Mouse (Mus musculus) neural tube, embryonic 15.5 days (tissue): ENCODE results near the gene Rreb1. TPM values are rescaled to one million over a fixed set of nuclear protein-coding genes. Genes with fewer than 3 reads are reported as not detected.

ENCODE experiments used
- ATAC-seq: fragments of 200-750 bp; cut with Nextera tagmentation; 2 replicates; pipeline ENCODE4 v1.8.0; 2017; ENCODE audit warnings: mild to moderate bottlenecking, moderate TSS enrichment, moderate library complexity; ENCODE audit not compliant: low FRiP score
- H3K27ac ChIP-seq: fragments of 300-500 bp; sonication (generic); replicated peaks from 2 replicates; pipeline ENCODE4 v1.5.1; 2015; ENCODE audit warnings: mild to moderate bottlenecking, inconsistent platforms
- H3K27me3 ChIP-seq: fragments of 300-500 bp; sonication (generic); replicated peaks from 2 replicates; pipeline ENCODE4 v1.6.1; 2015; ENCODE audit warnings: inconsistent platforms
- H3K36me3 ChIP-seq: fragments of 300-500 bp; sonication (generic); 2 replicates; pipeline ENCODE4 v1.6.1; 2015; ENCODE audit warnings: inconsistent platforms
- H3K4me1 ChIP-seq: fragments of 300-500 bp; sonication (generic); 2 replicates; pipeline ENCODE4 v1.6.1; 2015; ENCODE audit warnings: inconsistent platforms
- H3K4me2 ChIP-seq: fragments of 300-500 bp; sonication (generic); 2 replicates; pipeline ENCODE4 v1.6.1; 2015; ENCODE audit warnings: inconsistent platforms, mild to moderate bottlenecking, moderate library complexity
- H3K4me3 ChIP-seq: fragments of 300-500 bp; sonication (generic); replicated peaks from 2 replicates; pipeline ENCODE4 v1.5.1; 2015; ENCODE audit warnings: mild to moderate bottlenecking, inconsistent platforms
- H3K9ac ChIP-seq: fragments of 300-500 bp; sonication (generic); replicated peaks from 2 replicates; pipeline ENCODE4 v1.6.1; 2015; ENCODE audit warnings: mild to moderate bottlenecking, inconsistent platforms
- H3K9me3 ChIP-seq: fragments of 300-500 bp; sonication (generic); replicated peaks from 2 replicates; pipeline ENCODE4 v1.6.1; 2016; ENCODE audit warnings: inconsistent platforms
- WGBS: fragments of 180-500 bp; shearing (Covaris S2); methylation state at CpG from one replicate; pipeline ENCODE4 v1.1.7; 2015; ENCODE audit warnings: mixed read lengths; 5-methylcytosine and 5-hydroxymethylcytosine counted together
- polyA plus RNA-seq: library from polyadenylated mRNA; unstranded; fragments of >200 nt; fragmentation: Nextera tagmentation; extraction: Ambion mirVana; gene quantifications from 2 replicates; pipeline ENCODE4 v1.2.1, GENCODE M21; 2015

Rreb1 gene
- 3.0 and 3.8 TPM in 2 replicates for polyA plus RNA-seq

GRCm38 (mm10) chr13:37778147-37778593, at the start of gene Rreb1:
Rreb1 (plus strand) TSS chr13:37778400.
- Histone ChIP-seq H3K9ac (peak within 1 kb of the TSS; percentile 53), H3K36me3 (no peaks in the 10 kb centered on the region), H3K27me3 (peaks cover 28% of the 10 kb centered on the region), H3K4me1 (peaks cover 23% of the 10 kb centered on the region), H3K27ac (no peak within 1 kb of the TSS), H3K4me3 (peak within 1 kb of the TSS; percentile 51), H3K4me2 (peak within 1 kb of the TSS; percentile 100), H3K9me3 (no peaks in the 10 kb centered on the region)
- ATAC-seq, result peak; percentile 57; the same call in 1 of the 2 replicates
- under 1% methylated on average over 30 of the region's 37 CpGs for WGBS

DNA sequence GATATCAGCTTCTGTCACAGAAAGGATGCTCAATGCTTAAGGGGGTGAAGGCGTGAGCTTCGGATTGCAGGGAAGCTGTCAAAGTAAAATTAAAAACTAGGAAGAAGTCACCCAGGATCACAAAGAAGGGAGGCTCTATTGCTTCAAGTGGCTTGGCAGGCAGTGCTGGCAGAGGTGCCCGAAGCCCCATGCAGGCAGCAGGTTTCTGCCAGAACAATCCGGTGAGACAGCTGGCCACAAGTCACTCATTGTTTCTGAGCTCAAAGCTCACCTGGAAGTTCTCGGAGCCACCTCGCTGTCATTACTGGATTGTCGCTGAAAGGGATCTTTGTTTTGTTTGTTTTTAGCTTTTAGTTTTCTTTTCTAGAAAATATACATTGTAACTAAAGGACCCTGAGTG, 49.6 kb upstream of the Rreb1 start:
- H3K27ac ChIP-seq, result no peak overlapping the region
- WGBS, result 87% methylated on average over 7 of the region's 7 CpGs
- H3K4me2 ChIP-seq, result no peak overlapping the region
- H3K36me3 ChIP-seq, result no peaks in the 10 kb centered on the region
- no peaks in the 10 kb centered on the region for H3K9me3 ChIP-seq
- no peaks in the 10 kb centered on the region for H3K4me1 ChIP-seq
- H3K27me3 ChIP-seq, result no peaks in the 10 kb centered on the region
- no peak overlapping the region for H3K4me3 ChIP-seq
- no peak for ATAC-seq
- no peak overlapping the region for H3K9ac ChIP-seq

DNA sequence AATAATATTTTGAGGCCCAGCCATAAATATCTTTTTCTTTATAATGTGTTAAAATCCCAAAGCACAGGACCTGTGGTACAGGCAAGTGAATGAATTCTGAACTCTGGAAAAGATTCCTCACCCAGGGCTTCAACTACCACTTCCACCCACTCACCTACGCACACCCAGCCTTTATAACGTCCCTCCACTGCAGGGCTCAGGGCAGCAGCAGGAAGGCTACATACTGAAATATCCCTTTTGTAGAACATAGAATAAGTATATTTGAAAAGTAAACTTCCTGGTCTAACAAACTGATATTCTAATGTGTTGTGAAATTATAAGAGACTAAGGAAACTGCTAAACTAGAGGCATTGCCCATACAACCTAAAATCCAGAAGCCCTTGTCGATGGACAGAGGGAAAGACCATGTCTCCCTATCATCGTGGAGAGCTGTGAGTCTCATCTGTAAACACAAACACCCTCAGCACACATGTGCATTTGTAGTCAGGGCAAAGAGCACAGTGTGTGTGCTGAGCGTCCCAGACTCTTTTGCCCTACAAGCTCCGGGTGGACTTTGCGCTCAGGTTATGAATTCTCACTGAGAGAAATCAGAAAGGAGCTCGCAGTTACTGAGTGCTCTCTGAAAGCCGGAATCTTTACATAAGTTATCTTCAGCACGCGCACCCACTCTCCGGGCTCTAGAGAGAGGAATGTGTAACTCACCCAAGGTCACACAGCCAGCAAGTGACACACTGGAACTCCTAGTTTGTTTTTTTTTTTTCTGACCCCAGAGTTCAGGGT, 46.1 kb upstream of the Rreb1 start:
- no peak overlapping the region for H3K4me3 ChIP-seq
- ATAC-seq, result no peak

GRCm38 (mm10) chr13:37734501-37734900, 43.7 kb upstream of the Rreb1 start:
- no peak overlapping the region for H3K9ac ChIP-seq
- H3K4me3 ChIP-seq, result no peak overlapping the region
- no peak overlapping the region for H3K4me2 ChIP-seq
- 93% methylated on average over 11 of the region's 11 CpGs for WGBS
- no peak for ATAC-seq
- no peaks in the 10 kb centered on the region for H3K27me3 ChIP-seq
- no peaks in the 10 kb centered on the region for H3K4me1 ChIP-seq
- no peak overlapping the region for H3K27ac ChIP-seq
- H3K36me3 ChIP-seq, result no peaks in the 10 kb centered on the region
- no peaks in the 10 kb centered on the region for H3K9me3 ChIP-seq

More for the DNA sequence above, 46.1 kb upstream of the Rreb1 start:
- no peaks in the 10 kb centered on the region for H3K27me3 ChIP-seq
- H3K36me3 ChIP-seq, result no peaks in the 10 kb centered on the region
- no peak overlapping the region for H3K27ac ChIP-seq
- H3K9ac ChIP-seq, result no peak overlapping the region
- no peak overlapping the region for H3K4me2 ChIP-seq
- 89% methylated on average over 12 of the region's 12 CpGs for whole genome bisulfite sequencing
- no peaks in the 10 kb centered on the region for H3K4me1 ChIP-seq
- no peaks in the 10 kb centered on the region for H3K9me3 ChIP-seq

DNA sequence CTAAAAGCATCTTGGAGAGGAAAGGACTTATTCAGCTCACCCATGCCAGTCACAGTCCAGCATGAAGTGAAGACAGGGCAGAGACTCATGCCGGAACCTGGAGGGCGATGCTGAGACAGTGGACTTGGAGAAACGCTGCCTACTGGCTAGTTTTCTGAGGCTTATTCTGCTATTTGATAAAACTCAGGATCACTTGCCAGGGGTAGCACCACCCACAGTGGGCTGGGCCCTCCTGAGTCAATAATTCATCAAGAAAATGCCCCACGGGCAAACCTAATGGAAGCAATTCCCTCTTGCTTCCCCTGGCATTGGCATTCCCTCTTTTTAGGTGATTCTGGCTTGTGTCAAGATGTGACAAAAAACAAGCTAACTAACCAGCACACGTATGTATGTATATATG, 38.1 kb upstream of the Rreb1 start:
- H3K4me1 ChIP-seq, result no peaks in the 10 kb centered on the region
- no peaks in the 10 kb centered on the region for H3K9me3 ChIP-seq
- H3K36me3 ChIP-seq, result no peaks in the 10 kb centered on the region
- no peaks in the 10 kb centered on the region for H3K27me3 ChIP-seq
- H3K4me3 ChIP-seq, result no peak overlapping the region
- no peak overlapping the region for H3K4me2 ChIP-seq
- H3K27ac ChIP-seq, result no peak overlapping the region
- H3K9ac ChIP-seq, result no peak overlapping the region
- 83% methylated on average over 5 of the region's 5 CpGs for WGBS
- no peak for ATAC-seq

DNA sequence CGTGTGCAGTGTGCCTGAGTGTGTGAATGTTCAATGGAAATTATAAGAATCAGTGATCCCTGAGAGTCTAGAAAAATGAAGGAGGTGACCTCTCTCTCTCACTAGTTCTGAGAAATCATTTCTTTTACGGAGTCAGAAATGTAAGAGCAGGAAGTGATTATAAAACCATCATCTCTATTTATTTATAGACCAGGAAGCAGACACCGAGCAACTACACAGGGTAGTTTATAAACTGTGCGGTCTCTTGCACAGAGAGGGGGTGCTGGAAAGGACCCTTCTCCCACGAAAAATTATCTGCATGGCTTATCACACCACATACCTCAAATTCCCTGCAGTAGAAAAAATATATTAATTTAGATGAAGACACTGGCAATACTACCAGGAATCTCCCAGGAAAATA, 37.4 kb upstream of the Rreb1 start:
- Histone ChIP-seq H3K9me3 (no peaks in the 10 kb centered on the region), H3K9ac (no peak overlapping the region), H3K4me1 (no peaks in the 10 kb centered on the region), H3K27ac (no peak overlapping the region), H3K27me3 (no peaks in the 10 kb centered on the region), H3K4me3 (no peak overlapping the region), H3K36me3 (no peaks in the 10 kb centered on the region), H3K4me2 (no peak overlapping the region)
- ATAC-seq, result no peak
- WGBS, result 69% methylated on average over 5 of the region's 5 CpGs

GRCm38 (mm10) chr13:37742248-37742647, 36.0 kb upstream of the Rreb1 start:
- Histone ChIP-seq H3K9ac (no peak overlapping the region), H3K36me3 (no peaks in the 10 kb centered on the region), H3K4me1 (no peaks in the 10 kb centered on the region), H3K27me3 (no peaks in the 10 kb centered on the region), H3K4me3 (no peak overlapping the region), H3K4me2 (no peak overlapping the region), H3K9me3 (no peaks in the 10 kb centered on the region), H3K27ac (no peak overlapping the region)
- ATAC-seq, result no peak
- WGBS, result 93% methylated on average over 4 of the region's 4 CpGs

- Histone ChIP-seq H3K9ac (no peak overlapping the region), H3K4me2 (no peak overlapping the region), H3K27me3 (no peaks in the 10 kb centered on the region), H3K36me3 (no peaks in the 10 kb centered on the region), H3K4me3 (no peak overlapping the region), H3K4me1 (peaks cover 6% of the 10 kb centered on the region; the same call in 1 of the 2 replicates), H3K27ac (no peak overlapping the region), H3K9me3 (no peaks in the 10 kb centered on the region)
- no peak for ATAC-seq
- 77% methylated on average over 7 of the region's 7 CpGs for WGBS
Observed at GRCm38 (mm10) chr13:37747504-37747903, 30.7 kb upstream of the Rreb1 start.

- Histone ChIP-seq H3K36me3 (no peaks in the 10 kb centered on the region), H3K9me3 (no peaks in the 10 kb centered on the region), H3K27me3 (no peaks in the 10 kb centered on the region), H3K27ac (no peak overlapping the region), H3K4me3 (no peak overlapping the region), H3K9ac (no peak overlapping the region), H3K4me1 (peaks cover 6% of the 10 kb centered on the region; the same call in 1 of the 2 replicates), H3K4me2 (no peak overlapping the region)
- ATAC-seq, result peak; percentile 63
- WGBS, result 18% methylated on average over 3 of the region's 3 CpGs
Observed at GRCm38 (mm10) chr13:37749485-37749884, 28.7 kb upstream of the Rreb1 start.

GRCm38 (mm10) chr13:37751154-37751950, 26.8 kb upstream of the Rreb1 start:
- no peak for ATAC-seq
- 60% methylated on average over 9 of the region's 9 CpGs for WGBS
- no peak overlapping the region for H3K4me2 ChIP-seq

GRCm38 (mm10) chr13:37759341-37760012, 18.7 kb upstream of the Rreb1 start:
- 89% methylated on average over 10 of the region's 10 CpGs for WGBS
- no peak overlapping the region for H3K9ac ChIP-seq
- H3K4me1 ChIP-seq, result peaks cover 7% of the 10 kb centered on the region
- H3K4me3 ChIP-seq, result no peak overlapping the region
- no peak for ATAC-seq
- H3K4me2 ChIP-seq, result no peak overlapping the region
- H3K27me3 ChIP-seq, result no peaks in the 10 kb centered on the region; the same call in 1 of the 2 replicates
- no peak overlapping the region for H3K27ac ChIP-seq
- H3K9me3 ChIP-seq, result no peaks in the 10 kb centered on the region
- no peaks in the 10 kb centered on the region for H3K36me3 ChIP-seq

More at GRCm38 (mm10) chr13:37751154-37751950, 26.8 kb upstream of the Rreb1 start:
- no peaks in the 10 kb centered on the region for H3K27me3 ChIP-seq
- H3K9ac ChIP-seq, result no peak overlapping the region
- H3K36me3 ChIP-seq, result no peaks in the 10 kb centered on the region
- H3K27ac ChIP-seq, result no peak overlapping the region
- H3K9me3 ChIP-seq, result no peaks in the 10 kb centered on the region
- no peak overlapping the region for H3K4me3 ChIP-seq
- H3K4me1 ChIP-seq, result peaks cover 6% of the 10 kb centered on the region; the same call in 1 of the 2 replicates
